Mouse (Mus musculus) right cerebral cortex, postnatal 25 days (tissue): ENCODE measurements at regions not wholly inside any gene's neighbourhood (a gene's known extent, or its start where the extent isn't known, plus 50 kb on each side); places are given as distances from the start of the nearest gene placed in this dataset.

ENCODE experiments used
- DNase-seq: peaks from one replicate; pipeline ENCODE4 v3.0.0; 2022

DNA sequence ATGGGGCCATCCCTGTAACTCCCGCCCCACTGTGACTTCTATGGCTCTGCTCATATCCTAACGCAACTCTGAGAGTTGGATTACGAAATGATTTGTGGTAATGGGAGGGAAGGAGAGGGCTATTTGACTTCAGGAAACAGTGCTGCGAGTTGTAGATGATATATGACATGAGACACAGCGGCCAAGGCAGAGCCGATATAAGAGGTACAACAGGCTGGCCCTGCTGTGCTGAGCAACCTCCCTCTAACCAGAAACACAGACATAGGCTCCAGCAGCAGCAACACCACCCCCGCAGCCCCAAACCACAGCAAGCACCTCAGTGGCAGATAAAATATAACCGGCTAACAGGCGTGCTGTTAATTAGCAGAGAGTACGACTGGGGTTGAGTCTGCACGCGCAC, 312.5 kb upstream of the Mgmt start:
- DNase-seq: no peak

DNA sequence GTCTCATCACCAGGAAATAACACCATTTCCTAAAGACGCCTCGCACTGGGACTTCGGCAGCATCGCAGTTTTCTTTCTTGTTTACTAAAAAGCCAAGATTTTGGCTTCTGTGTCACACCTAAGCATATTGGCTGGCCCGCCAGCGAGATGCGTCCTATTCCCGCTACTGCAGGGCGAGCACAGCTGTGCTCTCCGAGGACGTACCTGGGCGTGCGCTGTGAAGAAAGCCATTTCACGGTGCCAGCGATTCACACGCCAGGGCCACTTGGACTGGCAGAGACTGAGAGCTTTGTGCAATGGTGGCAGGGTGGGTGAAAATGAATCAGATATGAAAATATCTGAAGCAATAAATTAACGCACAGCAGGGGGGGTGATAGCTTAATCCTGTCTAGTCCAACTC, 310.1 kb upstream of the Mgmt start:
- DNase-seq: no peak

DNA sequence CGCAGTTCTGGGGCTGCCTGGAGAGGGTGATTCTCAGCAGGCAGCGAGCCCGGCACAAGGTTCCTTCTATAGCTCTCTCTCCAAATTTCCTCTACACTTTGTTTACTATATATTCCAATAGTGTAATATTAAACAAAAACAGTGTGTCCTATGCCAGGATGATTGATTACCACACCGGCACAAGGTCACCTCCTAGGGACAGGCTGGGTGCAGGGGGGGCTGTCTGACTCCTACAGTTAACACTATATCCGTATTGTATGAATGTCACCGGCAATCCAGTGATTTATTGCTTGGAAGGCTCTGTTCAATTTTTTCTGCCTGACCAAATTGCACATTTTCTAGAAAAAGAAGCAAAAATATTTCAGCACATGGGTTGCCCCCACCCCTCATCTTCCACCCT, 305.9 kb upstream of the Mgmt start:
- no peak for DNase-seq

DNA sequence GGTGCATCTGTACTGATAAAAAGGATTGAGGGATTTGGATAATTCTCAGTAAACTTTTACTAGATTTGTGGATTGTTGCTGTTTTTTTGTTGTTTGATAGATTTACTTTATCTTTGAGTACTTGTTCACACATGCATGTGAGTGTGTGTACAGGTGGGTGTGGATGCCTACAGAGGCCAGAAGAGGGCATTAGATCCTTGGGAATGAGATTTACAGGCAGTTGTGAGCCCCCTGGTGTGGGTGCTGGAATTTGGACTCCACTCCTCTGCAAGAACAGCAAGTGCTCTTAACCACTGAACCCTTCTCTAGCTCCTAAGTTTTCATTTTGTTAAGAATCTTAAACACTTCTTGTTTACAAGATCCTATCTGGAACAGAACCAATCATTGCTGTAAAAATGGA, 303.5 kb upstream of the Mgmt start:
- DNase-seq: no peak

DNA sequence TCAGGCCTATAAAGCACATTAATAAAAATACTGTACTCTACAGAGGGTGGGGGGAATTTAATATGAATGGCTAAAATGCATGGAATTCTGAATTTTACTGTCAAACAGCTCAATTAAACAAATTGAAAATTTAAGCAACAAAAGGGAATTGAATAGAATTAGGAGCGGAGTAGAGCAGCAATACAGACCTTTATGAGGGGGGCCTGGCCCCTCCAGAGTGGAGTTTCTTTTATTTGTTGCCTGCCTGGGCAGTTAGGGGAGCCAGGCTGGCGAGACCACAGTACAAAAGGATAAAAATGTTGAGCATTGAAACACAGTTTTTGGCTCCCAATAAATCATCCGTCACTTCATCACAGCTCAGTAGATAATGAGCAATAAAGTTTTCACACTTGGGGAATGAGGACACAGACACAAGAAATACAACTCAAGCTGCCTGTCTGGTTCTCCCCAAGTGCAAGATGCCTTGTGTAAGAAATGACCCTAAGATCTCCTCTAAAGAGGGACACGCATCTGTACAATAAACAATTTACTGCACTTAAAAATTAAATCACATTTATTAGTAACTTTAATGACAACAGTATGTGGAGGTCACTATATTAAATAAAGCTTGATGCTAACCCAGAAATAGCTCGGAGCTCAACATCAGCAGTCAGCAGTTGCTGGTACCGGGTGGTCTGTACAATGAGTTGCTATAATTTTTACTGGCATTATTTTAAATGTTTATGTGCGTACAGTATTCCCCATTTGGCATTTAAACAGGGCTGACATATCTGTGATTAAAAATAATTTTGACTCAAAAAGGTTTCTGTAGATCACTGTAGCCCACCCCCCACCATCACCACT, 286.9 kb upstream of the Mgmt start:
- no peak for DNase-seq

DNA sequence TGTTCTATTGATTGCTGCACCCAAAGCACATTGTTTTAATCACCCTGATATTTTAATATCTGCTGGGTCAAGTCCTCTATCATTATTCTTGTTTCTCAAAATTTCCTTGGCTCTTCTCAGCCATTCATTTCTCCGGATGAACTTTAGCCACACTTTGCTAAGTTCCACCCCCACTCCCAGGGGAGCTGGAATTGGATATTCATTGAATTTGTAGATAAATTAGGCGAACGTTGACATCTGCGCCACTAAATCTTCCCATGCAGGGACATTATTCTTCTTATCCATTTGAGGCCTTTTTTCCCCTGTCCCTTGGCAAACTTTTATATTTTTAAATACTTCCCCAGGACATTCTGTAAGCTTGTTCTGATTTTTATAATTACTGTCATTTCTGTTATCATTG, 280.9 kb upstream of the Mgmt start:
- no peak for DNase-seq

DNA sequence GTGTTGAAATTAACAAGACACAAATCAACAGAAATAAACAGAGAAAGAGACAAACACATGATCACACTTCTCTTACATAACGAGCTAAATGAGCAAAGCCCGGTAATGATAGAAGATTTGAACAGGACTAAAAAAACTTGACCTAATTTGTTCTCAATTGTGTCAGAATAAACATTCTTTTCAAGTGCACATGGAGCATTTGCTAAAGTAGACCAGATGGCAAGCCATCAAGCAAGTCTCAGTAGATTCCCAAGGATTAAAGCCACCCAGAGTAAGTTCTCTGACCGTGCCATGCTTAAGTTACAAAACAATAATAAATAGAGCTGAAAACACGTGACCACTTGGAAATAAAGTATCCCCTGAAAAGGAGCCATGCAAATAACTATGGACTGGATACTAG, 269.9 kb upstream of the Mgmt start:
- no peak for DNase-seq

DNA sequence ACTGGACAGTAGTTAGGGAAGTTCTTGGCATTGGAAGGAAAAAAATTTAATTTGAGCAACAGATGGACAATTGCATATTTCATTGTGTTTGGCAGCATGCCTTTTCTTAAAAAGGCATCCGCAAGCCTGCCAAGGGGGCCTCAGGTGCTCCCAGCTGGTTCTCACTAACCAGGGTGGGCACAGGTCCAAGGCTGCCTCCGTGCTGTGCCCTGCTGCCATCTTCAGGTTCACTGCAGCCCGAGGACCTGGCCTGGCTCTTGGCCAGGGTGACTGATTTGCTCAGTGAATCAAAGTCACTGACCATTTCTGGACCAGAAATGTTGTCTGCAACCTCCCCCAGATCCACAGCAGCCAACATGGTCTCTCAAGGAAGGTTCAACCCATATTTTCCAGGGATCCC, 263.3 kb upstream of the Mgmt start:
- peak; percentile 7 for DNase-seq

DNA sequence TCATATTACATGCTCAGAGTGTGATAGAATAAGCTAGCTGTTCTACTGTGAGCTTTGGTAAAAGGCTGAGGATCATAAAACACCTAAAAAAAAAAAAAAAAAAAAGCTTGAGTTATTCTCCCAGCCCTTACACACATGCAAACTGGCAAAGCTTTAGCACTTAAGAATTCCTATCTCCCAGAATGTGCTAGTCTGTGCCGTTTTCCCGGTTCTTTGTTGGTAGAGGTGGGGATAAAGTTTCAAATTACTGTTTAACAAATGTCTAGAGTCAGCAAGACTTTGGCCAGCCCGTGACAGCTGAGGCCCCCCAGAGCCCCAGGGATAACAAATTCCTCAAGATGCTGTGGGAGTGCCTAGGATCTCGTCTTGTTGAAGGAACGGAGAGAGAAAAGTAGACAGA, 254.3 kb upstream of the Mgmt start:
- no peak for DNase-seq

DNA sequence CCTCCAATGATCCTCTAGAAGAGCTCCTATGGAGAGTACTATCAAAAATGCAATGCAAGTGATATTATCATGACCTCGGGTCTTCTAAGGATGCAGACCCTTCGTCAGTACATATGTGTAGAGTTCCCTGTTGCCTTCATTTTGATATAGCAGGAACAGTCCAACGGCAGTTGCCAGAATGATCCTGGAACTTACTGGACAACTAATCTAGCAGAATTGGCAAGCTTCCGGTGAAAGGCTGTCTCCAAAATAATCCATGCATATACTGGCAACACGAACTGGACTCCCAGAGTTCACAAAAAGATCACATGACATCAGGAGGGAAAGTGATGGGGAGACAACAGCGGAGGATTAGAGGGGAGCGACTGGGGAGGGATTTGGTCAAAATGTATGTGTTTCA, 253.6 kb upstream of the Mgmt start:
- no peak for DNase-seq

DNA sequence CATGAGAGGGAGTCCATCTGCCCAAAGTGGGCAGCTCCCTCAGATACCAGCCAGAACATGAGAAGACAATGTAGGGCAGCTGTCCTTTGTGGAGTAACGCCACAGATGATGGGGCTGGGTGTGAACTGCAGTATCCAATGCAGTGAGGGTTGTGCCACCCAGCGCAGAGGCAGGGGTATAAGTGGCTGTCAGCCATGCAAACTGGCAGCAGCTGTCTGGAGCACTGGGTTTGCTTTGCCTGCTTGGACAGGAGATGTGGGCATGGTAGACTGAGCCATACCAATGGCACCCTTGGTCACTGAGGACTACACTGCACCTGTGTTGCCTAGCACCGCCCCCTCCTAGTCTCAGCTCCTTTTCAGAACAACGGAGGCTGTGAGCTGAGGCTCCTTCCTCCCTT, 244.6 kb upstream of the Mgmt start:
- no peak for DNase-seq

DNA sequence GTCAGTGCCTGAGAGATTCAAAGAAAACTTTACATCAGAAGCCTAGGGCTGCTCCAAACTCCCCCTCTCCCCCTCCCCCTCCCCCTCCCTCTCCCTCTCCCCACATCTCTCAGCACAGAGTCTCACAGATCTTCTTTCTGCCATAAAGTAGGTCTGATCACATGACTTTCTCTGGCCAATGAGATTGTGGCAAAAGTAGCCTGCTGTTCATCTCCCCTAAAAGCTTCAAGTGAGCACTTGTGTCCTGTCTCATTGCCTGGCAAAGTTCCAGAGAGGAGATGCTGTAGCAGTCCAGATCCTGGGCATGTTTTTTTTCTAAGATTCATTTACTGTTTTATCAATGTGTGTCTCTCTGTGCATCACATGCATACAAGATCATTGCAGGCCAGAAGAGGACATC, 234.5 kb upstream of the Mgmt start:
- DNase-seq: no peak

DNA sequence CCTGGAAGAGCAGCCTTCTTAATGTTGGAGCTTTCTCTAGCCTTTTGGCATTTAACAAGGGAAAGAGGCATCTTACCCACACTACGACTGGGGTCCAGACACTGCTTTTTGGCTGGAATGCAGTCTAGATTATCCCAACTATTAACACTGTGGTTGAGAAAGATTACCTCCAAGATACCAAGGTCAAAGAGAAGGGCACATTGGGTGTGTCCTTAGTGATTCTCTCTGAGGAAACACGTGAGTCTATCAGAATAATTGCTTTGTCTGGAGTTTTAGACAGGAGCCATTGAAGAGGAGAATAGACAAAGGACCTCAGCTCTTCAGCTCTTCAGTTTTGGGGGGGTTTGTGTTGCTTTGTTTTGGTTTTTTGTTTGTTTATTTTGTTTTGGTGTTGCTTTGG, 234.0 kb upstream of the Mgmt start:
- no peak for DNase-seq

DNA sequence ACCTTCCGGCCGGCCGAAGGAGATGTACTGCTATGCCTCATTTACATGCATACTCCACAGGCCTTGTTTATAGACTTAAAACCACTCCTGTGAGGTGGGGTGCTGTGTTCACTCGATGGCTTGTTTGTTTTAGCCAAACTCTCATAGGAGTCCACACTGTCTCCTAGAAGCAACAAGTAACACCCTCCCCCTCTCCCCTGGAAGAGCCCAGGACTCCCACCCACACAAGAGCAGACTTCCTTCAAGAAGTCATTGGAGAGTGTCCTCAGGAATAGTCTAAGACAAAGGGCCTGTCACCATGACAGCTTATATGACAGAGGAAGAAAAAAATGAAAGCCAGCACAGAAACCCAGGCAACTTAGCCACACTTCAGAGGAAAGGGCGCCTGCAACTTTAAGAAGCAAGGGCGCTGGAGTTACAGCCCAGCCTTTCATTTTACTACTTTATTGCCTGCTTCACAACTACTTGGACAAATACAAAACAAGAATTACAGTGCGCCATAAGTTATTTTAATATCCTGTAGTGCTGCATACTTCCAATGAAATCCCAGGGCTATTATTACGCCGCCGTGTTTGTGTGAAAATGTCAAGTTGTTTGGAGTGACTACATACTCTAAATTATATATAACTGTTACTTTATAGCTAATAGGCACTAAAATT, 229.9 kb upstream of the Mgmt start:
- no peak for DNase-seq

DNA sequence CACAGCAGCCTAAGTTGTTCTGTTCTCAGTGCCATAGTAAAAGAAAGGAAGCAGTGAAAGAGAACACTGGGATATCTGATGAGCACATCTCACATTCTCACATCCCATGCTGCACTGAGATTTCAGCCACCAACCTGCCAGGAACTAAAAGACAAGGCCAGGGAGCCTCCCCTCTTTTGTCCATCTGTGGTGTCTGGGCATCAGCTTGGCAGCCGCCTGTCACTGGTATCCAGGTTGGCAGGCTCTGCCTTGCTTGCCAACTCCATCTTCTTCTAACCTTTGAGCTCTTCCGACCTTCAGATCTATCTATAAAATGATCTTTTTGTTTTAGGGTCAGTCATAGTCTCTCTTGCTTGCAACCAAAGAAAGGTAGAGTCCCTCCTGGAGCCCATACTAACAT, 228.5 kb upstream of the Mgmt start:
- no peak for DNase-seq

DNA sequence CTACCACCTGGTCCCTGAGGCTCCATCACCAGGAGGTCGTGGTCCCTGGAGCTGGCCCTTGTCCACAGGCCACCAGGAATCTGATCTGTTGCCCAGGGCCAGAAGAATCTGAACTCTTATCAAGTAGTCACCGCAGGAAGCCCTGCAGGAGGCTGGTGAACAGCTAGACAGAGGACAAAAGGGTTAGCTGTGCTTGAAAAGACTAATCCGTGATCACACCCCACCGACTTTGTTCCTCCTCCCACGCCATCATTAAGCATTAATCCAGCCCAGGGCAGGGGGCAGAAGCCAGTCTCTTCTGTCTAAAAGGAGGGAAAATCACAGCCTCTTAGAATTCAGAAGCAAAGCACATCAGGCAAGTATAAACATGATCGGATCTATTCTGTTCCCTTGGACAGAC, 227.7 kb upstream of the Mgmt start:
- DNase-seq: no peak

DNA sequence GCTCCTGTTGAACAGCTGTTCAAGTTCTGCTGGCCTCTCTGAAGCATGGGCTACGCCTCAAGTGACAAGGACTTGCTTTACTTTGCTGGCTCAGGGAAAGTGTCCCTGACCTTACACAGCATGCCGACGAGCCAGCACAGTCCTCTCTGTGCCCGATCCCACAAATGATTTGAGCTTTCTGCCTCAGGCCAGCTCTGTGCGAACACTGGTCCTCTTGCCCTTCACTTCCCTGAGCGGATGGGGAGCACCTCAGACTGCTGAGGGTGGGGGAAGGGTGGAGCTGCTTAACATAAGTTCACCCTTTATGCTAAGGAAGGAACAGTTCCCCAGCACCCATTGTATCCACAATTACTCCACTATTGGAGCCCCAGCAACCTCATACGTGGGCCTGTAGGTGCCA, 223.7 kb upstream of the Mgmt start:
- DNase-seq: no peak

DNA sequence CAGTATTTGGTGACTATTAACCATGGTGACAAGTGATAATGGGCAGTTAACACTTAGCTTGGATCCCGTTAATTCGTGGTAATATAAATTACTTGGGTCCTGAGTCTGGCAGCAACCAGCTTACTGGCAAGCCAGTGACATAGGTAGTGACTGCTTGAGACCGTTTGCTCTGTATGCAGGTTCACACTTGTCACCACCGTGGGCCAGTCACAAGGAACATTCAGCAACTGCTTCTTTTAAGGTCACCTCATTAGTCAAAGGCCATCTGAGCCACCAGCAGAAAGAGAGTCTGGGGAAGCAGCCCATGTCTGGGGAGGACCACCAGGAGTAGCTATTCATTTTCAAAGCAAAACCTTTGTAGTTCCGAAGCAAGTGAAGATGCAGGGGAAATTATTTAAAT, 220.3 kb upstream of the Mgmt start:
- no peak for DNase-seq

DNA sequence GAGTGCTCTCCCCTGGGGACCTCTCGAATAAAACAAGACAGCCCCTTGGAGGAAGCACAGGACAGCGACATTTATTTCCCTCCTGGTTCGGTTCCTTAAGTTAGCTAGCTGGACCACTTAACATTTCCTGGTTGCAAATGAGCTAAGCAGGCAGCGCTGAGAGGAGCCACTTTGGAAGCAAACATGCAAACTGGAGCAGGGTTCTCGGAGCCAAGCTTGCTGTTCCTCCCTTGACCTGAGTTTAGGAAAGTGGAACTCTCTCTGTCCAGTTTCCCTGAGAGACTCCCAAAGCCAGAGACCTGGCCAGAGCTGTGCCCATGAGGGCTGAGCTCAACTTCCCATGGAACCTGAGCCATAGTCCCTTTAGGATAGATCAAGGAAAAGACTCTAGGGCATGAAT, 219.4 kb upstream of the Mgmt start:
- DNase-seq: no peak

DNA sequence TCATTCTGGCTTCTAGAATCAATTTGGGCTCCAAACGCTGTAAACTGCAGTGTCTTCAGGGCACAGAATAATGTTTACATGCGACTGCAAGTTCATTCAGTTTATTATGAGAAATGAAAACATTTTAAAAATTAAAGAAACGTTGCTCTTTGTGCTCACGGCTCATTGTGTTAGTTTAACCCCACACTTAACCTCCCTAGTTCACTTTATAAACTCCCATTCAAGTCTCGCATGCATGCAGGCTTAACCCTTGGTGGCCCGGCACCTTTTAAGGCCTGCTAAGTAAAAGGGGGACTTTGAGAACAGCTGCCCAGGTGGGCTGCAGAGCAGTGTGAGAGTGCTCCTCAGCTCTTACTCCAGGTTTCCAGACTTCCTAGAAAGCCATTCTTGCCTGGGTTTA, 218.3 kb upstream of the Mgmt start:
- DNase-seq: no peak

DNA sequence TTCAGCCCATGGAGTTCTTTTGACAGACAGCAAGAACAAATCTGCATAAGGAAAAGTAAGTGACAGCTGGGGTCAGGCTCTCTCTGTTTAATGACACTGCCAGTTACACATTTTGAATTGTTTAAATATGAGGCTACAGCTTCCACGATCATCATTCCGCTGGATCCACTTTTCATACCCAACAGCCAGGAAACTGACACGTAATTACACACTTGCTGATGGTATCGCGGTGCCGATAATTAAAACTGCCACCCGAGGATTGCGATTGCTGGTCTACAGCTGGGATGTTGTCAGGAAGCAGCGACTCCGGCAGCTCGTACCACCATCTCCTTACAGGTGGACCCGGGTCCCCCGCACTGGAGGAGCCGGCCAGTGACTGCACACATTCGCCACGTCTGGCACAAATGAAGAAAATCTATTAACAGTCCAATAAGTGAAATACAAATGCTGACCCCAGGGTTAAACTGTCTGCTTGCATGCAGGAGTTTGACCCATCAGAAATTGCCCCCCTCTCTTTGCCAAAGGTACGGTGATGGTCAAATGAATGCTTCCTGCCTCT, 217.3 kb upstream of the Mgmt start:
- DNase-seq: no peak

DNA sequence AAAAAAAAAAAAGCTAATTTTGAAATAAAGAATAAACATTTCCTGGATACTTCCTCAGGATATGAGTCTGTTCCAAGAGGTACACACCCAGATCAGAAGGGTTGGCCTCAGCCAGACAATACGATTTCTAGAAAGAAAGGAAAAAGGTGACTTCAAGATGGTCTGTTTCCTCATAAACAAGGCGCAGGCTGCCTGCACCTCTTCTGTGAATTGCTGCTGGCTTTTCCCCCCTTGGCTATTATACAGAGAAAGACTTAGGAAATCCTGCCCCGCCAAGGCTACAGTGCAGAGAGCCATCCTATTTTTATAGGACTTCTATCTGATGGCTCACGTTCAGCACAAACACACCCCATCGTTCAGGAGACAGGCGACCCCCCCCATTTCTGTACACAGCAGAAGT, 204.8 kb upstream of the Mgmt start:
- DNase-seq: no peak

DNA sequence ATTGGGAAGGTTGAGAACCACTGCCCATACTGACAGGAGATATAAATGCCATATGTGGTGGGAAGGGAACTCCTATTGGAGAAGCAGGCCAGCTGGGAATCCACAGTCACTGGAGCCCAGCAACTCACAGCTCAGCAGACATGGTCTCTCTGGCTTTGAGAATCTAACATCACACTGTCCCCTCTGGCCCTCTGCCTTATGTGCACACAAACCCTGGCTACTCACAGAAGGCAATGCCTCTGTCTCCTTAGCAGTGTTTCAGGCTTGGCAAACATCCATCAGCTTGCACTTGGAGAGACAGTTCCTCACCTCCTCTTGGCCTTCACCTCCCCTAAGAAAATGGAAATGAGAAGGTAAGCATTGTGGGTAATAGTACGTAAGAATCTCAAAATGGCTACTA, 188.2 kb upstream of the Mgmt start:
- no peak for DNase-seq

DNA sequence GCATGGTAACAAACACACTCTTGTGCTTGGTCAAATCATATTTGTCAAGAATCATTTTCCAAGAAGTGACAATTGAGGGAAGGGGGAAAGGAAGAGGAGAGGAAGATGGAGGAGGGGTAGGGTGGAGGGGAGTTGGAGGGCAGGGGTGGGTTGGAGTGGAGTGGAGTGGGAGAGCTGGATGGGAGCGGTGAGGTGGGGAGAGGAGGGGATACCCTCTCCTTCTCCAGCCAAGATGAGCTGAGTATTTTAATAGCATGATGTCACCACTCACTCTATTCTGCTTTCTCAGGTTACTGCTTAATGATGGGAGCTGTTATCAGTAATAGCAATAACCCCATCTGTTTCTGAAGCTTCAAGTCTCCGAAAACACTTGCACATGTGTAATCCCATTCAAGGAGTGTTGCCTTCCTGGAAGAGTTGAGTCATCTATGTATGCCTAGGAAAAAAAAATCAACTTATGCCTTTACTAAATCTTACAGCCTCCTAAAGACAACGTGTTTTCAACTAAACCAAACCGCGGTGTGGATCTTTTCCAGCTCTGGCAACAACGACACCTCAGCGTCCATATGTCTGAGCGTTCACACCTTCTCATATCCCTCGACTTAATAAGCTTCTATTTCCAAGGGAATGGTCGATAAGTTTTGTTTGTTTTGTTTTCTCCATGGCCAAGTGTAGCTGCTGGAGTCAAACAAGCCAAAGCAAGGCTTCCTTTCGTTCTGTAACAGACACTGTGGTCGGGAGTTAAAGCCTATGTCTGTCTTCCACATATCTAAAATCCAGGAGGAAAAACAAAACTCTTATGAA, 187.0 kb upstream of the Mgmt start:
- DNase-seq: no peak
